Mouse (Mus musculus) heart, embryonic 16.5 days (tissue): Measurements from ENCODE around the gene Oprm1. TPM values are rescaled to one million over a fixed set of nuclear protein-coding genes. Genes with fewer than 3 reads are reported as not detected.

Experiments
- ATAC-seq: fragments of 200-750 bp; cut with Nextera tagmentation; replicated peaks from 2 replicates; pipeline ENCODE4 v1.8.0; 2017; ENCODE audit warnings: moderate number of reproducible peaks; ENCODE audit not compliant: insufficient read depth, low FRiP score; ENCODE audit errors: extremely low read depth
- H3K27ac ChIP-seq: fragments of 300-500 bp; sonication (generic); 2 replicates; pipeline ENCODE4 v1.5.1; 2014; ENCODE audit warnings: mild to moderate bottlenecking, low read length, control low read depth, moderate library complexity
- H3K27me3 ChIP-seq: fragments of 300-500 bp; sonication (generic); 2 replicates; pipeline ENCODE4 v1.6.1; 2014; ENCODE audit warnings: low read length, mixed read lengths; ENCODE audit not compliant: control insufficient read depth, insufficient read depth
- H3K36me3 ChIP-seq: fragments of 300-500 bp; sonication (generic); 2 replicates; pipeline ENCODE4 v1.6.1; 2014; ENCODE audit not compliant: control insufficient read depth, insufficient read depth
- H3K4me1 ChIP-seq: fragments of 300-500 bp; sonication (generic); 2 replicates; pipeline ENCODE4 v1.6.1; 2014; ENCODE audit warnings: low read length, mixed read lengths; ENCODE audit not compliant: control insufficient read depth, insufficient read depth
- H3K4me2 ChIP-seq: fragments of 300-500 bp; sonication (generic); 2 replicates; pipeline ENCODE4 v1.6.1; 2014; ENCODE audit warnings: low read depth, mild to moderate bottlenecking, control low read depth, low read length
- H3K4me3 ChIP-seq: fragments of 300-500 bp; sonication (generic); 2 replicates; pipeline ENCODE4 v1.5.1; 2014; ENCODE audit warnings: mild to moderate bottlenecking, control low read depth, low read length
- H3K9ac ChIP-seq: fragments of 300-500 bp; sonication (generic); 2 replicates; pipeline ENCODE4 v1.6.1; 2014; ENCODE audit warnings: low read length, control low read depth
- H3K9me3 ChIP-seq: fragments of 300-500 bp; sonication (generic); replicated peaks from 2 replicates; pipeline ENCODE4 v1.6.1; 2016; ENCODE audit warnings: low read length; ENCODE audit not compliant: control insufficient read depth
- WGBS: fragments of 180-500 bp; shearing (Covaris S2); extraction: QIAGEN DNeasy Blood & Tissue Kit; methylation state at CpG from one replicate; pipeline ENCODE4 v1.1.7; 2014; 5-methylcytosine and 5-hydroxymethylcytosine counted together
- polyA plus RNA-seq: library from polyadenylated mRNA; unstranded; fragments of >200 nt; fragmentation: Nextera tagmentation; extraction: Ambion mirVana; gene quantifications from 2 replicates; pipeline ENCODE4 v1.2.1, GENCODE M21; 2015

Oprm1 gene
- polyA plus RNA-seq, 1 experiment from 2014 or later, result not detected

DNA sequence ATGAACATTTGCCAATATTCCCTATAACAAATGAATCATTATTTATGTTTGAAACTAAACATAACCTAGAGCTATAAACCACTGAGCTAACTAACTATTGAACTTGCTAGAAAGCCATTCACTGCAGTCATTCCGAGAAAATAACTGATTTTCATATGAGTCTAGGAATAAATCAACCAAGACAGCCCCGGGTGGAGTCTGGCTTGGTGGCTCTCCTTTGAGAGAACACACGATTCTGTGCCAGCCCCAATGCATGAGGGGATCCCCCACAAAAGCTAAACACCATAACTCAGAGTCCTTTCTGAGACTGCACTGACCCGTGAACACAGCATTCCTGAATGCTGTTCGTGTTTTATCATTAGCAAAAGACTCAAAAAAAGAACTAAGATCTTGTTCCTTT is 302.0 kb downstream of the Oprm1 start:
- Histone ChIP-seq H3K4me3 (no peak overlapping the region), H3K4me2 (no peak overlapping the region), H3K36me3 (no peaks in the 10 kb centered on the region), H3K9ac (no peak overlapping the region), H3K27me3 (no peaks in the 10 kb centered on the region), H3K9me3 (no peaks in the 10 kb centered on the region), H3K4me1 (no peaks in the 10 kb centered on the region), H3K27ac (no peak overlapping the region)
- 65% methylated on average over 5 of the region's 5 CpGs for WGBS
- no peak for ATAC-seq

DNA sequence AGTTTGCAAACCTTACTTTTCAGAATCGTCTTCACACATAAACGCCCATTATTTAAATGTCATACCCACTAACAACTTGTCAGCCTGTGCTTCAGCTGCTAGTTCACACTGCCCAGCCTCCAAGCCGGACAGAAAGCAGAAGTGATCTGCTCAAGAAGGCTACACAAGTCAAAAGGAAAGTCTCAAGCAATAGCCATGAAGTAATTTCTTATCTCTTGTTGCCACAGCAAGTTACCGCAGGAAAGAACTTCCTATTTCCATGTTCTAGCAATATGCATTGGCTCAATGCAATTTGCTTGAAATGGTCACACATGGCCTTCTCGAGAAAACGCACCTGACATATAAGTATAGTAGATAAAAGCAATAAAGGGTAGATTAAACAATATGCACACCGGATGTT is 304.7 kb downstream of the Oprm1 start:
- Histone ChIP-seq H3K27me3 (no peaks in the 10 kb centered on the region), H3K4me1 (no peaks in the 10 kb centered on the region), H3K4me2 (no peak overlapping the region), H3K9me3 (no peaks in the 10 kb centered on the region), H3K27ac (no peak overlapping the region), H3K4me3 (no peak overlapping the region), H3K9ac (no peak overlapping the region), H3K36me3 (no peaks in the 10 kb centered on the region)
- ATAC-seq, result no peak
- 67% methylated on average over 7 of the region's 7 CpGs for WGBS

- Histone ChIP-seq H3K9me3 (no peaks in the 10 kb centered on the region), H3K9ac (no peak overlapping the region), H3K36me3 (no peaks in the 10 kb centered on the region), H3K4me3 (no peak overlapping the region), H3K4me2 (no peak overlapping the region), H3K4me1 (no peaks in the 10 kb centered on the region), H3K27ac (no peak overlapping the region), H3K27me3 (no peaks in the 10 kb centered on the region)
- no peak for ATAC-seq
- WGBS, result 77% methylated on average over 9 of the region's 9 CpGs
These were observed 305.6 kb downstream of the Oprm1 start for GRCm38 (mm10) chr10:7063752-7064457.

DNA sequence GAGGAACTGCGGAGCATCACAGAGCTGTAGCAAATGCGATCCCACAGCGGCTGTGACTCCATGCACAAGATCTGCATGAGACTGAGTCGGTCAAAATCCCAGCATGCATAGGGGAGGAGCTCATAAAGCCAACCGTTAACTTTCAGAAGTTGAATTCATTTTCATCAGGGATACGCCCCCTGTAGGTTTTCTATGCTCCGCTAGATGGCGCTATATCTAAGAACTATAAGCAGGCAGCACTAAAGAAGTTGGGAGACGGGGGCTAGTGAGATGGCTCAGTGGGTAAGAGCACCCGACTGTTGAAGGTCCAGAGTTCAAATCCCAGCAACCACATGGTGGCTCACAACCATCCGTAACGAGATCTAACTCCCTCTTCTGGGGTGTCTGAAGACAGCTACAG is 310.3 kb downstream of the Oprm1 start:
- Histone ChIP-seq H3K4me2 (no peak overlapping the region), H3K9ac (no peak overlapping the region), H3K9me3 (no peaks in the 10 kb centered on the region), H3K4me1 (no peaks in the 10 kb centered on the region), H3K27me3 (no peaks in the 10 kb centered on the region), H3K36me3 (no peaks in the 10 kb centered on the region), H3K4me3 (no peak overlapping the region), H3K27ac (no peak overlapping the region)
- no peak for ATAC-seq
- 59% methylated on average over 12 of the region's 12 CpGs for WGBS

GRCm38 (mm10) chr10:7069090-7069489 is 310.8 kb downstream of the Oprm1 start:
- Histone ChIP-seq H3K36me3 (no peaks in the 10 kb centered on the region), H3K4me1 (no peaks in the 10 kb centered on the region), H3K4me2 (no peak overlapping the region), H3K27me3 (no peaks in the 10 kb centered on the region), H3K4me3 (no peak overlapping the region), H3K9me3 (no peaks in the 10 kb centered on the region), H3K27ac (no peak overlapping the region), H3K9ac (no peak overlapping the region)
- WGBS, result 78% methylated on average over 2 of the region's 2 CpGs
- ATAC-seq, result no peak

GRCm38 (mm10) chr10:7070100-7070835 is 312.0 kb downstream of the Oprm1 start:
- Histone ChIP-seq H3K4me2 (no peak overlapping the region), H3K9ac (no peak overlapping the region), H3K27me3 (no peaks in the 10 kb centered on the region), H3K9me3 (no peaks in the 10 kb centered on the region), H3K4me1 (no peaks in the 10 kb centered on the region), H3K36me3 (no peaks in the 10 kb centered on the region), H3K27ac (no peak overlapping the region), H3K4me3 (no peak overlapping the region)
- no peak for ATAC-seq
- 58% methylated on average over 8 of the region's 8 CpGs for WGBS

DNA sequence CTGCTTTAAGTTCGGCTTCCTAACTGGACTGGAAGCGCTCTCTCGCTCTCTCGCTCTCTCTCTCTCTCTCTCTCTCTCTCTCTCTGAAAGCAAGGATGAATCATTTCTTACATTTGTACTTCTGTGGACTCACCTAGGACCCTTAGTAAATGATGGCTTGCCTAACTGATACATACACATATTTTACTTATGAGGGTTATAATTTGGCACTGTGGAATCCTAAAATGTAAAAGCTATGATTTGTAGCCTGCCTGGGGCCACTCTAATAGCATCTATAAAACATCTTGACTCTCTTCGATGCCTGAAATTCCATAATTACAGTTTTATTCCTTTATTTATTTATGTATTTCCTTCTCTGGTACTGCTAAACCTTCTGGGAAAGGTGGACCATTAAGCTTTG is 312.6 kb downstream of the Oprm1 start:
- ATAC-seq, result no peak
- Histone ChIP-seq H3K9ac (no peak overlapping the region), H3K4me2 (no peak overlapping the region), H3K9me3 (no peaks in the 10 kb centered on the region), H3K36me3 (no peaks in the 10 kb centered on the region), H3K4me1 (peaks cover 1% of the 10 kb centered on the region; the same call in 1 of the 2 replicates), H3K27me3 (no peaks in the 10 kb centered on the region), H3K4me3 (no peak overlapping the region), H3K27ac (no peak overlapping the region)
- WGBS, result 83% methylated on average over 5 of the region's 5 CpGs

DNA sequence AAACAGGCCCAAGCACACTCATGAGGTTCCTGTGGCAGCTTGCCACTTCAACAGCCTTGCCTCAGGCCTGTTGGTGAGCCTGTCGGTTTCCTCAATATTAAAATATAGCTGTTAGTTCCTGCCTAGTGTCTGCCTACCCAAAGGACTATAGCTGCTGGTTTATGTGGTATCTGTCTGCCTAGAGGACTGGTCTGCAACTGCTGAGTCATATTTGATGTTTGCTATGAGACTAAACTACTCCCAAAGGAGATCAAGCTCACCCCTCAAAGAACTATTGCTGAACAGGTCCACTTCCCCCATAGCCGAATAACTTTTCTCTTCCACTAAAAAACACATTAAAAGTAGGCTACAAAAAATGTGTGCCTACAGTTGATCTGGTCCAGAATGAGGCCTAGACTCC is 315.9 kb downstream of the Oprm1 start:
- 82% methylated on average over 2 of the region's 2 CpGs for WGBS
- no peak for ATAC-seq
- H3K4me2 ChIP-seq, result no peak overlapping the region

DNA sequence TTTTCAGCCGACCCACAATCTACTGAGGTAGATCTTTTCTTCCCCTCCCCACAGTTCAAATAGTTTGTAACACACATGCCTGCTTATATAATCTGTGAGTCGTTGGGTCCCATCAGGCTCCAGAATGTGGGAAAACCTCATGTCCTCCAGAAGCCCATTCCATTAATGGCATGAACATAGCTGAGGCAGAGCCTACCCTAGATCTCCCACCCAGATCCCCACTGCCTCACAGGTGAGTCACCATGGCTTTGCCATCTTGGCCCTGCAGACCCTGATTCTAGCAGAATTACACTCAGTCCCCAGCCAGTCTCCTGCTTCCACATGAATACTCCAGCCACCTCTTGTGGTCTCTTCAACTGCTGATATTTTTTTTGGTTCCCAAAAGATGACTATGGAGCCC is 317.4 kb downstream of the Oprm1 start:
- 88% methylated on average over 2 of the region's 2 CpGs for WGBS
- H3K4me3 ChIP-seq, result no peak overlapping the region
- no peak for ATAC-seq
- no peak overlapping the region for H3K27ac ChIP-seq
- H3K36me3 ChIP-seq, result no peaks in the 10 kb centered on the region
- H3K4me2 ChIP-seq, result no peak overlapping the region
- no peaks in the 10 kb centered on the region for H3K27me3 ChIP-seq
- H3K9me3 ChIP-seq, result no peaks in the 10 kb centered on the region
- no peak overlapping the region for H3K9ac ChIP-seq
- H3K4me1 ChIP-seq, result peaks cover 3% of the 10 kb centered on the region; the same call in 1 of the 2 replicates

More for the DNA sequence above, 315.9 kb downstream of the Oprm1 start:
- Histone ChIP-seq H3K4me3 (no peak overlapping the region), H3K27me3 (no peaks in the 10 kb centered on the region), H3K36me3 (no peaks in the 10 kb centered on the region), H3K9me3 (no peaks in the 10 kb centered on the region), H3K4me1 (peaks cover 3% of the 10 kb centered on the region; the same call in 1 of the 2 replicates), H3K9ac (no peak overlapping the region), H3K27ac (no peak overlapping the region)
